Mouse (Mus musculus): ENCODE data around the gene Lce1i.
"Not testable (repeated sequence)": the region's sequence is repeated elsewhere in the genome, so short reads cannot be mapped to it uniquely, and the experiment has no call there.

The Lce1i gene

GRCm38 (mm10) chr3:92778799-92779198, at the start of gene Lce1i:
Gene Lce1i (minus strand): TSS chr3:92778899.
- no peak for DNase-seq (ENCODE audit: low spot score)

- no peak for DNase-seq (ENCODE audit: low spot score)
Measured at GRCm38 (mm10) chr3:92827108-92827507, 48.4 kb upstream of the Lce1i start, which contains the start of gene Kprp. Gene Kprp (minus strand): TSS chr3:92827247.

- DNase-seq (ENCODE audit: low spot score) = no peak
Measured at GRCm38 (mm10) chr3:92825808-92826207, 47.1 kb upstream of the Lce1i start.

- not testable (repeated sequence) for DNase-seq (ENCODE audit: low spot score)
Measured at GRCm38 (mm10) chr3:92816036-92816435, 37.3 kb upstream of the Lce1i start.

- DNase-seq (ENCODE audit: low spot score) = no peak
Measured at GRCm38 (mm10) chr3:92815581-92815980, 36.9 kb upstream of the Lce1i start.

- DNase-seq (ENCODE audit: low spot score) = no peak
Measured at GRCm38 (mm10) chr3:92807791-92808190, 29.1 kb upstream of the Lce1i start, which contains the start of gene Lce1k. Gene Lce1k (minus strand): TSS chr3:92807891.

GRCm38 (mm10) chr3:92790414-92790813, 11.7 kb upstream of the Lce1i start, which contains the start of gene Lce1j:
Gene Lce1j (minus strand): TSS chr3:92790514.
- no peak for DNase-seq (ENCODE audit: low spot score)

- DNase-seq (ENCODE audit: low spot score) = no peak
Measured at GRCm38 (mm10) chr3:92771573-92771972, 7.1 kb downstream of the Lce1i start.

- DNase-seq (ENCODE audit: low spot score) = no peak
Measured at GRCm38 (mm10) chr3:92764965-92765364, 13.7 kb downstream of the Lce1i start, which contains the start of gene Lce1h. Gene Lce1h (minus strand): TSS chr3:92765065.

GRCm38 (mm10) chr3:92753197-92753596, 25.5 kb downstream of the Lce1i start:
- DNase-seq (ENCODE audit: low spot score) = no peak

GRCm38 (mm10) chr3:92752238-92752637, 26.5 kb downstream of the Lce1i start, which contains the start of gene Lce1g:
Gene Lce1g (minus strand): TSS chr3:92752338.
- no peak for DNase-seq (ENCODE audit: low spot score)

- no peak for DNase-seq (ENCODE audit: low spot score)
Measured at GRCm38 (mm10) chr3:92738996-92739395, 39.7 kb downstream of the Lce1i start, which contains the start of gene Gm38119. Gene Gm38119 (minus strand): TSS chr3:92739096.
